Mouse (Mus musculus): Measurements from ENCODE around the gene Hspb3. TPM values are rescaled to one million over a fixed set of nuclear protein-coding genes. Genes with fewer than 3 reads are reported as not detected.

The Hspb3 gene
- total RNA-seq, 2 experiments from 2014 or later, result 58.1 to 83.0 TPM

- intact Hi-C loops (cut with DNase I; ENCODE audit: low total_unique reads), result no loop called here
- DNase-seq, result no peak
Measured at GRCm38 (mm10) chr13:113655511-113655910, 8.0 kb downstream of the Hspb3 start.

GRCm38 (mm10) chr13:113640944-113641597 lies 22.4 kb downstream of the Hspb3 start:
- intact Hi-C loops (cut with DNase I; ENCODE audit: low total_unique reads), result no loop called here
- DNase-seq, result peak; percentile 26

DNA sequence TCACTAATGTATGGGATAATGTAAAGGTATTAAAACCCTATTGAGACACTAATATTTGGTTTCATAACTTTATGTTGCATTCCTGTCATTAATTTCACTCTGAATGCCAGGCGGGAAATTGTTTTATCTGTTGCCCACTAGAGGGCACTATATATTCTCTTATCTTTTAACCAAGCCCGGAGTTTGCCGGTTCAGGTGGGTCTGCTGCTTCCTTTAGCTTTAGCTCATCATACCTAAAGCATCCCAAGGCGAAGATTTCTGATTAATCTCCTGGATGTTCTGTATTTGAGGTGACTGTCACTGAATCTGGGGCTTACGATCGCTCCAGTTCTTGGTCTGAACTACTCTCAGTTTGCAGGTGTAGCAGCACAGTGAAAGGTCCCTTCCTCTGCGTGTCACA lies 24.6 kb downstream of the Hspb3 start:
- DNase-seq, result no peak
- intact Hi-C loops (cut with DNase I; ENCODE audit: low total_unique reads), result loop anchor here (2.0 kb wide), 1 partner anchor 30 kb away; no protein-coding TSS in a partner anchor

GRCm38 (mm10) chr13:113635799-113636222 lies 27.7 kb downstream of the Hspb3 start:
- intact Hi-C loops (cut with DNase I; ENCODE audit: low total_unique reads), result no loop called here
- peak; percentile 11 for DNase-seq

DNA sequence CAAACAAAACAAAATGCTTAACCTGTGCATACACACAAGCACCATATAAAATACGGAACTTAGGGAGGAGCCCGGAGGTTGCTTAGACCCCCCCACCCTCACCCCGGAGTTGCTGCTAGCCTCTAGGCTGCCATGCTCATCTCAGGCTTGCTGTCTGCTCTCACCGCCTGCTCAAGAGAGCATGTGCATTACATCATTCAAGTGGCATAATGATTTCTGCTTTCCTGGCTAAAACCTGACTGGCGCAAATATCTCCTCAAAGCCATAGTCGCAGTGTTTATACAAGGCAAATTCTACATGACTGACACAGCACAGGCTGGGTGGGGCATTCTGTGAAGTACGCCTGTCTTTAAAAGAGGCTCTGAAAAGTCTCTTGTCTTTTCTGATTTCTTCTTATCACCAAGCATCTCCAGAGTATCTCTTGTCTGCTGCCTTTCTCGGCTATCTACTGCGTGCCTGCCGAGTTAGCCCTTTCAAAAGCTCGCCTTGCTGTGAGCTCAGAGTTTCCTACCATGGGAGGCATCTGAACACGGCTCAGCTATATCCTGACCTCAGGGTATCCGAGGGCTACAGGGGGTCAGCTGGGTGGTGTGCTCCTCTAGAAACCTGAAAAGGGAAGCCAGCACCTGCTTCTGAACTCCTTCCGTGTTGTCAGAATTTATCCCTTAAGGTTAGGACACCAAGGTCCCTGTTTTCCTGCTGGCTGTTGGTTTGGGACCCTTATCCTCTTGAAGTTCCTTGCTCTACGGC lies 28.6 kb downstream of the Hspb3 start:
- intact Hi-C loops (cut with DNase I; ENCODE audit: low total_unique reads), result no loop called here
- no peak for DNase-seq

DNA sequence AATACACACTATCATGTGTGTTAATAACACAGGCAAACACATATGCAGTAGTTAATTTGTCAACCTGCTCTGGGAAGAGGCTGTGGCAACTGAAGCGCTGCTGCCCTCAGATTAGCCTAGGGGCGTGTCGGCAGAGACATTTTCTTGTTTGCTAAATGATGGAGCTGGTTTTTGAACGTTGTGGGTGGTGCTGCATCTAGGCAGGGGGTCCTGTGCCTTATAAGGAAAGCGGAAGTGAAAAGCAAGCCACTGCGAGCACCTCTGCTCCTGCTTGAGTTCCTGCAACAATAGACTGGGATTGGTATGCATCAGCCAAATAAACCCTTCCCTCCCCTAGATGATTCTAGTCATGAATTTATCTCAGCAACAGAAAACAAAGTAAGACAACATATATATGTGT lies 31.0 kb downstream of the Hspb3 start:
- DNase-seq, result no peak
- intact Hi-C loops (cut with DNase I; ENCODE audit: low total_unique reads), result no loop called here

- intact Hi-C loops (cut with DNase I; ENCODE audit: low total_unique reads), result no loop called here
- DNase-seq, result no peak
Measured at GRCm38 (mm10) chr13:113627601-113628000, 35.9 kb downstream of the Hspb3 start.

DNA sequence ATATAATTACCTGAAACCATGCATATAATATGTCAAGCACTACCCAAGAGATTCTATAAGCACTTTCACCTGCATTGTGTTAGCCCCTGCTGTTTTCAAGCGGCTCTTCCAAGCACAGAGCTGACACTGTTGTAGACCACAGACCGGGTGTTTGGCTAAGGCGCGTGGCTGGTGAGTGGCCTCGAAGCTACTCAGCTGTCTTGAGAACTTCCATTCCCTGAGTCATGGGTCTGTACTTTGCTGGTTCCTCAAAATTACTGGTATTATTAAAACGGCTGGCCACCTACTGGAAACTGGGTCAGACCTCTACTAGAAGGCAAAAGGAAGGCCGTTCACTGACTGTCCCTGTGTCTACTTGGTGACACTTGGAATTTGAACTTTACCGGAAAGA lies 40.6 kb downstream of the Hspb3 start:
- DNase-seq, result no peak
- intact Hi-C loops (cut with DNase I; ENCODE audit: low total_unique reads), result no loop called here

- DNase-seq, result no peak
- intact Hi-C loops (cut with DNase I; ENCODE audit: low total_unique reads), result no loop called here
Measured at GRCm38 (mm10) chr13:113622122-113622864, 41.2 kb downstream of the Hspb3 start.

DNA sequence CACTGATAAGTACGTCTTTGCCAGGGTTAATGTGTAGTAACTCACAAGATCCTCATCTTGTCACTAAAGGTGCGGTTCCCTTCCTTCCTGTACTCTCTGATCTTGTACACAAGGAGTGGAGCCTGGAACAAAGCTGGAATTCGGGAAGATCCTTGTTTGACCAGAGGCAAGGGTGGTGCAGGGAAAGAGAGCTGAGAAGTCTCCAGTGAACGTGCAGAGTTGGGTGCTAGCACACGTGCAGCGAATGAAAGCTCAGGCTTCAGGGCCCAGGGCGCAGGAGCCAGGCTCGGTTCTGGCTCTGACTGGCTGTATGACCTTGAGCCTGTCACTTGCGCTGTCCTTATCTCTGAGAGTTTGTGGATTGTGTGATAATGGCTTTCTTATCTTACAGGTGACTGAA lies 44.5 kb downstream of the Hspb3 start:
- DNase-seq, result no peak
- intact Hi-C loops (cut with DNase I; ENCODE audit: low total_unique reads), result loop anchor here (5.0 kb wide), 3 partner anchors 282 to 352 kb away; no protein-coding TSS in a partner anchor

DNA sequence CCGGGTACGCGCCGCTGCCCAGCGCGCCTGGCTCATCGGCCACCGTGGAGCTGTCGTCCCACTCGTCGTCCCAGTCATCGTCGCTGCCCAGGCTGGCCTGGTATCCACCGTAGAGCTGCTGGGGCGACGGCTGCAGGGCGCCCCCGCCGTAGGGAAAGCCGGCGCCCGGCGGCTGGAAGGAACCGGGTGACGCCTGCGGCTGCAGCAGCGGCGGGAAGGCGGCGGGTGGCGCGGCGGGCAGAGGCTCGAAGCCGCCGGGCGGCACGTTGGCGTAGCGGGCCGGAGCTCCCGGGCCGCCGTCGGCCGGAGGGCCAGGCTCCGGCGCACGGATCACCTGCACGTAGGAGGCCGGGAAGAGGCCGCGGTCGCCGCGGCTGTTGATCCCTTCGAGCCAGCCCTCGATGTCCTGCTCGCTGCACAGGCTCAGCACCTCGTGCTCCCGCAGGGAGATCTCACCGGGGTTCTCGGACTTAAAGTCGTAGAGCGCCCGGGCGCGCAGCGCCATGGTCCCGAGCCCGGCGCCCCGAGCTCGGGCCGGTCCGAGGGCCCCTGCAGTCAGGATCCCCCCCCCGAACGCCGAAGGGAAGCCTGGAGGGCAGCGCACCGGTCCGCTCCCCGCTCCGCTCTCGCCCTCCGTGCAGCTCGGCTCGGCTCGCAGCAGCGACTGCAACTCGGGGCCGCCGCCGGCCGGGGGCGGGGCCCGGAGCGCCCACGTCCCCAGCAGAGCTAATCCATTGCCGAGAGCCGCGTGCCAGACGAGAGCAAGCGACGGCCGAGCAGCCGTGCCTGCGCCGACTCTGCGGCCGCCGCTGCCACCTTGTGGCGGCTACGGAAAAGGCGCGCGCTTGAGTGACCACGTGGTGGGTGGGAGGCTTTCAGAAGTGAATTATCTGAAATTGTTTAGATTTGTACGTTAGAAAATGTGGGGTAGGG lies 45.3 kb downstream of the Hspb3 start, which contains the start of gene Snx18:
Snx18 (minus strand) TSS at position 674 of the 933 bp plus-strand sequence.
- intact Hi-C loops (cut with DNase I; ENCODE audit: low total_unique reads), result loop anchor here (5.0 kb wide), 3 partner anchors 281 to 351 kb away; no protein-coding TSS in a partner anchor
- peak; percentile 94 for DNase-seq

GRCm38 (mm10) chr13:113617338-113617890 lies 46.1 kb downstream of the Hspb3 start:
- no peak for DNase-seq
- intact Hi-C loops (cut with DNase I; ENCODE audit: low total_unique reads), result loop anchor here (5.0 kb wide), 3 partner anchors 280 to 350 kb away; no protein-coding TSS in a partner anchor

GRCm38 (mm10) chr13:113616751-113617337 lies 46.6 kb downstream of the Hspb3 start:
- intact Hi-C loops (cut with DNase I; ENCODE audit: low total_unique reads), result loop anchor here (5.0 kb wide), 3 partner anchors 280 to 350 kb away; no protein-coding TSS in a partner anchor
- no peak for DNase-seq

GRCm38 (mm10) chr13:113615971-113616671 lies 47.4 kb downstream of the Hspb3 start:
- DNase-seq, result no peak
- intact Hi-C loops (cut with DNase I; ENCODE audit: low total_unique reads), result loop anchor here (5.0 kb wide), 3 partner anchors 279 to 349 kb away; no protein-coding TSS in a partner anchor

- intact Hi-C loops (cut with DNase I; ENCODE audit: low total_unique reads), result loop anchor here (5.0 kb wide), 3 partner anchors 278 to 348 kb away; no protein-coding TSS in a partner anchor
- DNase-seq, result peak; percentile 47
Measured at GRCm38 (mm10) chr13:113615546-113615941, 47.9 kb downstream of the Hspb3 start.

- intact Hi-C loops (cut with DNase I; ENCODE audit: low total_unique reads), result loop anchor here (5.0 kb wide), 3 partner anchors 278 to 348 kb away; no protein-coding TSS in a partner anchor
- DNase-seq, result peak; percentile 83
Measured at GRCm38 (mm10) chr13:113614635-113615545, 48.6 kb downstream of the Hspb3 start.
